Mouse (Mus musculus): ENCODE results near the gene Cpsf4l. TPM values are rescaled to one million over a fixed set of nuclear protein-coding genes. Genes with fewer than 3 reads are reported as not detected.

Gene Cpsf4l
- polyA plus RNA-seq, 1 experiment from 2014 or later: 0.18 TPM

DNA sequence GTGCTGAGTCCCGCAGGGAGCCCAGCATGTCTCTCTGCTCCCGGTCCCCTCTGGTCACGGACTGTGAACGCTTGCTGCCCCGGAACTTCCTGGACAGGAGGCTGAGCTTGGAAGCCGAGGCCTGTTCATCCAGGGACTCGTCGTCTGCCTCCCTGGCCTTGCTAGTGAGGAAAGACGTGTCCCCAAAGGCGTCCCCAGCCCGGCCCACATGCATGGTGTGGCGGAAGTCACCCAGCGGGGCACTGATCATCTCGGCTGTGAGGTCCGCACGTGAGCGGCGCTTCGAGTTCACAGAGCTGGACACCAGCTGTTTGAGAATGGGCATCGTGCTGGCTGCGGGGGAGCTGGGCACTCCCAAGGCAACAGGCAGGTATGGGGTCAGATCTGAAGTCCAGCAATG is 19.4 kb upstream of the Cpsf4l start:
- H3K4me2 ChIP-seq (ENCODE audit: low read depth, low read length): no peak overlapping the region
- WGBS: 88% methylated on average over 21 of the region's 21 CpGs
- peak overlapping the region; percentile 31; the same call in 1 of the 2 replicates for H3K27ac ChIP-seq (ENCODE audit: low read length)
- no peak overlapping the region for H3K9ac ChIP-seq (ENCODE audit: low read length)
- H3K36me3 ChIP-seq (ENCODE audit: control insufficient read depth, insufficient read depth, low read length): peaks cover 30% of the 10 kb centered on the region
- H3K4me1 ChIP-seq (ENCODE audit: control insufficient read depth, insufficient read depth, low read length): peaks cover 67% of the 10 kb centered on the region
- no peak overlapping the region for H3K4me3 ChIP-seq (replicated peaks; ENCODE audit: low read length)
- no peaks in the 10 kb centered on the region for H3K27me3 ChIP-seq (ENCODE audit: control insufficient read depth, insufficient read depth, low read length)
- ATAC-seq (ENCODE audit: insufficient read depth, low FRiP score): no peak
- H3K9me3 ChIP-seq (replicated peaks; ENCODE audit: control insufficient read depth, low read length): no peaks in the 10 kb centered on the region

GRCm38 (mm10) chr11:113727992-113728391 is 18.2 kb upstream of the Cpsf4l start:
- peaks cover 54% of the 10 kb centered on the region for H3K4me1 ChIP-seq (ENCODE audit: control insufficient read depth, insufficient read depth, low read length)
- ATAC-seq (ENCODE audit: insufficient read depth, low FRiP score): no peak
- 59% methylated on average over 6 of the region's 6 CpGs for WGBS
- H3K27ac ChIP-seq (ENCODE audit: low read length): peak overlapping the region; percentile 21; the same call in 1 of the 2 replicates
- H3K27me3 ChIP-seq (ENCODE audit: control insufficient read depth, insufficient read depth, low read length): no peaks in the 10 kb centered on the region
- H3K4me3 ChIP-seq (replicated peaks; ENCODE audit: low read length): no peak overlapping the region
- no peaks in the 10 kb centered on the region for H3K9me3 ChIP-seq (replicated peaks; ENCODE audit: control insufficient read depth, low read length)
- no peak overlapping the region for H3K4me2 ChIP-seq (ENCODE audit: low read depth, low read length)
- peaks cover 30% of the 10 kb centered on the region for H3K36me3 ChIP-seq (ENCODE audit: control insufficient read depth, insufficient read depth, low read length)
- no peak overlapping the region for H3K9ac ChIP-seq (ENCODE audit: low read length)

DNA sequence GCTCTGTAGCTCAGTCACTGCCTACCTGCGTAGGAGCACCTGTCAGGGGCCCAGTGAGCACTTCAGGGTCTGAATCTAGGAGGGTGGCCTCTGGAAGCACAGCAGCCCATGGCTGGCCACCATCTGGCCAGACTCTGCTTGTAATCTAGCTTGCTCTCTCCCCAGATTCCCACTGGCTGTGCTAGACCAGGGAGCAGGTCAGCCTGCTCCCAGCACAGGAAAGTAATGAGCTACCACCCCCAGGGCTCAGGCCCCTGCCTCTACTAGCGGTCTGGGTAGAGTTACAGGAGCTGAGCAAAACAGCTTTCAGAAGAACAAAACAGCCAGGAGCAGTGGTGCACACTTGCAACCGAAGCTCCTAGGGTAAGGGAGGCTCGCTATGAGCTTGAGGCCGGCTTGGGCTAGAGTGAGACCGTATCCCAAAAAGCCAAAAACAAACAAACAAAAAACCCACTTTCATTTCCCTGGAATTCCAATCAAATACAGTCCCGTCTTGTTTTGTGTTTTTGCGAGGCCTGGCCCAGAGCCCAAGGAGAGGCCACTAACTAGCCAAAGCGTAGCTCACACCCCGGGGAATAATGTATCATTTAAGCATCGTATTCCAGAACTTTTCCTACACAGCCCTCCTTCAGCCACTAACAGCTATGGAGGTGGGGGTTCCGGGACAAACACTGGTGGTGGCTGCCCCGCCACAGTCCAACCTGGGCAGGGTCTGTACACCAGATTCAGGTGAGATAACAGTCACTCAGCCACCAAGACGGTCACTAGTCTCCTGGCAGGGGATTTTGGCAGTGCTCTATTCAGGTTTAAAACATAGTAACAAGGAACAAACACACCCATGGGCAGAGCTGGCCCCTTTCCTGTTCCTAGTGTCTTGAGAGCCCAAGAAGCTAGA is 17.4 kb upstream of the Cpsf4l start:
- Histone ChIP-seq H3K9ac (ENCODE audit: low read length) (no peak overlapping the region), H3K4me2 (ENCODE audit: low read depth, low read length) (no peak overlapping the region), H3K27me3 (ENCODE audit: control insufficient read depth, insufficient read depth, low read length) (no peaks in the 10 kb centered on the region), H3K4me1 (ENCODE audit: control insufficient read depth, insufficient read depth, low read length) (peaks cover 47% of the 10 kb centered on the region), H3K4me3 (replicated peaks; ENCODE audit: low read length) (no peak overlapping the region), H3K27ac (ENCODE audit: low read length) (peak overlapping the region; percentile 21; the same call in 1 of the 2 replicates), H3K36me3 (ENCODE audit: control insufficient read depth, insufficient read depth, low read length) (peaks cover 30% of the 10 kb centered on the region), H3K9me3 (replicated peaks; ENCODE audit: control insufficient read depth, low read length) (no peaks in the 10 kb centered on the region)
- 75% methylated on average over 14 of the region's 14 CpGs for WGBS
- ATAC-seq (ENCODE audit: insufficient read depth, low FRiP score): no peak

DNA sequence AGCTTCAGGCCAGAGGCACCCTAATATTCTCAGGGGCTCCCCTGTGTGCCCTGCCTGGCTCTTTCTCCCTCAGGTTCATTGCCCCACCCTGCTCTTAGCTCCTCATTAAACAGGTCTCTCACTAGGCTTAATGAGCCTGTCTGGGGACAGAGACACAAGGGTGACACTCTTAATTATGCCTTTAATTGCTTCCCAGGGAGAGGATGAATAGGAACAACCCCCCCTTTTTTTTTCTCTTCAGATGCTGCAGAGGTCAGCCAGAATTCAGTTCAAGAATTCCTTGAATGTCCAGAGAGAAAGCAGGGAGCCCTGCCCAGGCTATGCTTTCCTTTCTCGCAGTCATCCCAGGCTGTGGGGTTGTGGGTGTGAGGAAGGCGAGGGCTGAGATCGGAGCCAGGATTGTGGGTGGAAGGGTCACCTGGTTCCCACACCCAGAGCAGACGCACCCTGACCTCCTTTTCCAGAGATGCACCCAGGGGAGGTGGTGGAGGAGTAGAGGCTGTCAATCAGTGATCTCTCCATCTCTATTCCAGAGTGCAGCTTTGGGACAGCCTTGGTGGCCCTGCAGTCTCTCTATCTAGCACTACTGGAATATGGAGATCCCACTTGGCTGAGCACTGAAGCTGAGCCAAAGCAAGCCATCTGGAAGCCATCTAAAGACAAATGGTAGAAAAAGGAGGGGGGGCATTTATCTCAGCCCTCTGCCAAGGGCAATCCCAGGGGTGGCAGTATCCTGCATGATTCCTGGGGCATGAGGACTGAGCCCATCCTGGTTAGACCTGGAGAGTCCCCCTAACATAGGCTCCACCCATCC is 15.6 kb upstream of the Cpsf4l start:
- 72% methylated on average over 4 of the region's 4 CpGs for WGBS
- H3K36me3 ChIP-seq (ENCODE audit: control insufficient read depth, insufficient read depth, low read length): peaks cover 30% of the 10 kb centered on the region

DNA sequence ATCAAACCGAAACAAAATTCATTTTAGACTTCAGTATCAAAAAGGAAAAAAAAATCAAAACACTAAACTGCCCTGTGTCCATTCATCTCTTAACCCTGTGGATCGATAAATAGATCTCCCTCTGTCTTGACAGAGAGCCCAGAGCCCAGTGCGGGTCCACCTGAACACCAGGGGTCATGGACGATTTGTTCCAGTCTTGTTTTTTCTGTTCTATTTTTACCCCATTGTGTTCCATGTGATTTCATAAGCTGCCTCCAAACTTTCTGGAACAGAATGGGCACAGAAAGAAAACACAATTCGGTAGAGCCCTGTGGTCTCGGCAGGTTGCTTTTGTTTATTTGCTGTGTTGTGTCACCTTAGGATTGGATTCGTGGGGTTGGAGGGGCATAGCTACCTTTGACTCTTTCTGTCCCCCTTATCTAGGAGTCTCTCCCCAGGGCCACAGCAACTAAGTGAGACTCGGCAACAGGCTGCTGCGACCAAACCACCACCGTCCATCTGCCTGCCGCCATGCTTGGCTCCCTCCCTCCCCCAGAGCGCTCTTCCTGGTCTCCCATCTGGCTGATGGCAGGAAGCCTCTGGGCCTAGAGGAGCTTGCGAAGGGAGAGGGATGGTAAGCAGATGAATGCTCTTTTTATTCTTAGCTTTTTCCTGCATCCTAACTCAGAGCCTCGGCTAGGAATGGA is 12.7 kb upstream of the Cpsf4l start:
- H3K27ac ChIP-seq (ENCODE audit: low read length): no peak overlapping the region
- WGBS: 55% methylated on average over 14 of the region's 14 CpGs

More for the DNA sequence above, 15.6 kb upstream of the Cpsf4l start:
- Histone ChIP-seq H3K4me1 (ENCODE audit: control insufficient read depth, insufficient read depth, low read length) (peaks cover 34% of the 10 kb centered on the region), H3K9ac (ENCODE audit: low read length) (no peak overlapping the region), H3K9me3 (replicated peaks; ENCODE audit: control insufficient read depth, low read length) (no peaks in the 10 kb centered on the region), H3K4me3 (replicated peaks; ENCODE audit: low read length) (no peak overlapping the region), H3K4me2 (ENCODE audit: low read depth, low read length) (no peak overlapping the region), H3K27me3 (ENCODE audit: control insufficient read depth, insufficient read depth, low read length) (no peaks in the 10 kb centered on the region), H3K27ac (ENCODE audit: low read length) (peak overlapping the region; percentile 41)
- peak; percentile 30; the same call in 1 of the 2 replicates for ATAC-seq (ENCODE audit: insufficient read depth, low FRiP score)

DNA sequence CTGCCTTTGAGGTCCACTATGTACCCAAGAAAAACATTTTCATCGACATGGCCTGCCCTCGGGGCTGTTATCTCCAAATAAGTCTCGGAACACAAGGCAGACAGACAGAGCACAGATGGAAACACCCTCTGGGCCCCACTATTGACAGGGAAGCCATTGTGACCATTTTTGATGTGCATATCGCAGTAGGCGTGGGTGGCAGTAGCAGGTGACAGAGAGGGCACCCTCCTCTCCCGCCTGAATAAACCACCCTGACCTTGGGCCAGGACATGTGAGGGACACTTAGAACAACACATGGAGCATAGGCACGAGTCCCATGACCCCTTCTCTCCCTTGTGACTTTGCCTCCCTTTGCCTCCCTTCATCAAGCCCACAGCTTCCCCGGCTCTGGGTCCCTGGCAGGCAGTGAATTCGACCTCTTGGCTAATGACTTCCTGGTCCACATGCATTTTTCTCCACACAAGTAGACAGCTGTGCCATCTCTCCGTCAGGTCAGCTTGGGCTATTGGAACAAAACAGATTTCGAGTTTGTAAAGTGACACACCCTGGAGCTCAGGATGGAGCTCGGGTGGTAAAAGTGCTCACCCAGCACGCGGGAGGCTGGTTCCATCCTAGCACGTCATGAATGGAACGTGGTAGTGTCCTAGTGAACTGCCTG is 8.1 kb upstream of the Cpsf4l start:
- ATAC-seq (ENCODE audit: insufficient read depth, low FRiP score): no peak
- WGBS: 46% methylated on average over 16 of the region's 16 CpGs
- H3K27ac ChIP-seq (ENCODE audit: low read length): no peak overlapping the region
- no peak overlapping the region for H3K4me3 ChIP-seq (replicated peaks; ENCODE audit: low read length)
- no peaks in the 10 kb centered on the region for H3K9me3 ChIP-seq (replicated peaks; ENCODE audit: control insufficient read depth, low read length)
- H3K27me3 ChIP-seq (ENCODE audit: control insufficient read depth, insufficient read depth, low read length): no peaks in the 10 kb centered on the region
- no peaks in the 10 kb centered on the region for H3K4me1 ChIP-seq (ENCODE audit: control insufficient read depth, insufficient read depth, low read length)
- H3K36me3 ChIP-seq (ENCODE audit: control insufficient read depth, insufficient read depth, low read length): no peaks in the 10 kb centered on the region
- H3K9ac ChIP-seq (ENCODE audit: low read length): no peak overlapping the region
- H3K4me2 ChIP-seq (ENCODE audit: low read depth, low read length): no peak overlapping the region

More for the DNA sequence above, 12.7 kb upstream of the Cpsf4l start:
- Histone ChIP-seq H3K4me3 (replicated peaks; ENCODE audit: low read length) (no peak overlapping the region), H3K27me3 (ENCODE audit: control insufficient read depth, insufficient read depth, low read length) (no peaks in the 10 kb centered on the region), H3K9ac (ENCODE audit: low read length) (no peak overlapping the region), H3K4me2 (ENCODE audit: low read depth, low read length) (no peak overlapping the region), H3K4me1 (ENCODE audit: control insufficient read depth, insufficient read depth, low read length) (peaks cover 11% of the 10 kb centered on the region), H3K36me3 (ENCODE audit: control insufficient read depth, insufficient read depth, low read length) (peaks cover 11% of the 10 kb centered on the region), H3K9me3 (replicated peaks; ENCODE audit: control insufficient read depth, low read length) (no peaks in the 10 kb centered on the region)
- ATAC-seq (ENCODE audit: insufficient read depth, low FRiP score): no peak

DNA sequence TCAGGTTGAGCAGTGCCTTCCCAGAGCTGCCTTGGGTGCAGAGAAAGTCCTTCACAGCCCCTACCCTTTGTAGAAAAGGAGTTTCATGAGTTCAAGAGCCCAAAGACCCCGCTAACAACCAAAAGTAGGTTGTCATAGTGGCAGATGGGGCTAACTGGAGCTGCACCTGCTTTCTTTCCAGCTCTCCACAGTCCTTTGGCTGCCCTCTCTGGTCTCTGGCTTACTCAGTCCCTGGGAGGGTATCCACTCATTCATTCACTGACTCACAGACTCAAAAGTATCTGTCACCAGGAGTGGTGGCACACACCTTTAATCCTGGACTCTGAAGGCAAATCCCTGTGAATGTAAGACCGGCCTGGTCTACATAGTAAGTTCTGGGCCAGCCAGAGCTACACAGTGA is 6.3 kb upstream of the Cpsf4l start:
- no peak for ATAC-seq (ENCODE audit: insufficient read depth, low FRiP score)
- Histone ChIP-seq H3K4me2 (ENCODE audit: low read depth, low read length) (no peak overlapping the region), H3K4me3 (replicated peaks; ENCODE audit: low read length) (no peak overlapping the region), H3K27me3 (ENCODE audit: control insufficient read depth, insufficient read depth, low read length) (no peaks in the 10 kb centered on the region), H3K9ac (ENCODE audit: low read length) (no peak overlapping the region), H3K27ac (ENCODE audit: low read length) (no peak overlapping the region), H3K4me1 (ENCODE audit: control insufficient read depth, insufficient read depth, low read length) (no peaks in the 10 kb centered on the region), H3K9me3 (replicated peaks; ENCODE audit: control insufficient read depth, low read length) (no peaks in the 10 kb centered on the region), H3K36me3 (ENCODE audit: control insufficient read depth, insufficient read depth, low read length) (no peaks in the 10 kb centered on the region)
- 96% methylated on average over 2 of the region's 2 CpGs for WGBS

GRCm38 (mm10) chr11:113715078-113715674 is 5.4 kb upstream of the Cpsf4l start:
- Histone ChIP-seq H3K9ac (ENCODE audit: low read length) (no peak overlapping the region), H3K9me3 (replicated peaks; ENCODE audit: control insufficient read depth, low read length) (no peaks in the 10 kb centered on the region), H3K4me3 (replicated peaks; ENCODE audit: low read length) (no peak overlapping the region), H3K27me3 (ENCODE audit: control insufficient read depth, insufficient read depth, low read length) (no peaks in the 10 kb centered on the region), H3K4me2 (ENCODE audit: low read depth, low read length) (no peak overlapping the region), H3K27ac (ENCODE audit: low read length) (no peak overlapping the region), H3K36me3 (ENCODE audit: control insufficient read depth, insufficient read depth, low read length) (no peaks in the 10 kb centered on the region), H3K4me1 (ENCODE audit: control insufficient read depth, insufficient read depth, low read length) (peaks cover 5% of the 10 kb centered on the region)
- no peak for ATAC-seq (ENCODE audit: insufficient read depth, low FRiP score)
- 65% methylated on average over 7 of the region's 7 CpGs for WGBS
